Mouse (Mus musculus): ENCODE data around the gene Atp2a1. TPM values are rescaled to one million over a fixed set of nuclear protein-coding genes. Genes with fewer than 3 reads are reported as not detected.

Gene Atp2a1
- polyA plus RNA-seq, 1 experiment: 0.25 TPM

DNA sequence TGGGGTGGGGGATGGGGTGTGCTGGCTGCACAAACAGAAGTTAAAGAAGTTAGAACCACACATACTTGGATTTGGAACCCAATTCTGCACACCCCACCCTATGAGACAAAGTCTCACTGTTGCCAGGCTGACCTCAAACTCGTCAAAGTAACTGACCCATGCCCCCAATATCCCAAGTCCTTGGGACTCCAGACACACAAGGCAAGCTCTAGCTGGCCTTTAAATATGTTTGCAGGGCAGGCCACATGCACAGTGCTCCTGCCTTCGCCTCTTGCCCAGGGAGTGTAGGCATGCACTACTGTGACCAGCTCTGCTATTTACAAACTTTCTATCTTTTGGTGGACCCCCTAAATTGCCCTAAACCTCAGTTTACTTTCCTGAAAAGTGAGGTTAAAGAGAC lies 7.7 kb downstream of the Atp2a1 start:
- TF ChIP-seq POLR2A (IDR thresholded peaks at IDR 0.05; ENCODE audit: borderline replicate concordance, low read depth, low read length): no peak
- no peak for TF ChIP-seq CTCF (IDR thresholded peaks at IDR 0.05; ENCODE audit: low read depth, low read length)
- Histone ChIP-seq H3K4me3 (ENCODE audit: insufficient read depth, low read length) (no peak overlapping the region), H3K4me1 (ENCODE audit: control insufficient read depth, insufficient read depth, low read length) (no peaks in the 10 kb centered on the region), H3K27ac (ENCODE audit: insufficient read depth, low read depth, low read length) (no peak overlapping the region)

DNA sequence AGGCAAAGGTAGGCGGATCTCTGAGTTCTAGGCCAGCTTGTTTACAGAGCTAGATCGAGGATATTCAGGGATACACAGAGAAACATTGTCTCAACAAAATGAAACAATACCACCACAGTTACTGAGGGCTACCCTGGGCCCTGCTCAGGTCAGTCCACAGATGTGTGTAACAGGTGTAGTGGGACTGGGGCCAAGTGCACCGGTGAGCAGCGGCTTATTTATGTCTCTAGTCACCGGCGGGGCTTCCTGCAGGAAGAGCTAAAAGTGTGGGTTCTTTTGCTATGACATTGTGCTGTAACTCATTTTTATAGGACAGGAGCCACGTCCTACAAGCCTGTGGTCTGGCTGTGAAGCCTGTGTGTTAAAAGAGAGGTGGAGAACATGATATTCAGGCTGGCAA lies 9.0 kb downstream of the Atp2a1 start:
- no peaks in the 10 kb centered on the region for H3K4me1 ChIP-seq (ENCODE audit: control insufficient read depth, insufficient read depth, low read length)
- no peak overlapping the region for H3K4me3 ChIP-seq (ENCODE audit: insufficient read depth, low read length)
- TF ChIP-seq POLR2A (IDR thresholded peaks at IDR 0.05; ENCODE audit: borderline replicate concordance, low read depth, low read length) (no peak), CTCF (IDR thresholded peaks at IDR 0.05; ENCODE audit: low read depth, low read length) (no peak)
- H3K27ac ChIP-seq (ENCODE audit: insufficient read depth, low read depth, low read length): no peak overlapping the region

DNA sequence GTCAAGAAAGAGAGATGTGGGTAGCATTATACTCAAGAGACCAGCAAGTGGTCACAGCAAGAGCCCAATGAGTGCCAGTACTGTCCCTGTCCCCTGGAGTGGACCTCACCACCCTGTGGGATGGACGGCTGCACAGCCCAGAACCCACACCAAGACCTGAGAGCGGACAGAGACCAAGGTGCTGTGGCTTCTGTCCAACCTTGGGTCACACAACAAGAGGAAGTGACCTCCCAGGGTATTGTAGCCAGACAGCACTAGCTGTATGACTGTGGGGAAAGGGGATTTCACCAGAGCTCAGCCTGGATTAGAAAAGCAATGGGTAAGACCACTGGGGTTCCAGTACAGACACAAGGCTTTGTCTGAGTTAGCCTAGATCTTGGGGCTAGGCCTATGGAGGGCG lies 10.7 kb downstream of the Atp2a1 start:
- Histone ChIP-seq H3K4me3 (ENCODE audit: insufficient read depth, low read length) (no peak overlapping the region), H3K4me1 (ENCODE audit: control insufficient read depth, insufficient read depth, low read length) (no peaks in the 10 kb centered on the region), H3K27ac (ENCODE audit: insufficient read depth, low read depth, low read length) (no peak overlapping the region)
- no peak for TF ChIP-seq CTCF (IDR thresholded peaks at IDR 0.05; ENCODE audit: low read depth, low read length)

DNA sequence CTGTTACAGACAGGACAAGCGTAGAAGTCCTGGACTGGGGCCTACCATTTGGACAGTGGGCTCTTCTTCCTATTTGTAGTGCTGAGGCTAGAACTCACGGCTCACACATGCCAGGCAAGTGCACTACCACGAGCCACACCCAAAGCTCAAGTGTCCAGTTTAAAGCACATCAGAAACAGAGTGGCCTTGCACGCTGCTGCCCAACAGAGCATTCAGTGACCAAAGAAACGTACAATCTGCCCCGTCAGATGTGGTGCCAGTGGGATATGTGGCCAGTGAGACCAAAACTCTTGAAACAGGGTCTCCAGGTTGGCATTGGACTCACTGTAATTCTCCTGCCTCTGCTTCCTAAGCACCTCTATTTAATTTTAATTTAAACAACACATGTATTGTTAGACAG lies 12.3 kb downstream of the Atp2a1 start:
- H3K27ac ChIP-seq (ENCODE audit: insufficient read depth, low read depth, low read length): no peak overlapping the region
- TF ChIP-seq POLR2A (IDR thresholded peaks at IDR 0.05; ENCODE audit: borderline replicate concordance, low read depth, low read length) (no peak), CTCF (IDR thresholded peaks at IDR 0.05; ENCODE audit: low read depth, low read length) (no peak)
- H3K4me1 ChIP-seq (ENCODE audit: control insufficient read depth, insufficient read depth, low read length): no peaks in the 10 kb centered on the region
- no peak overlapping the region for H3K4me3 ChIP-seq (ENCODE audit: insufficient read depth, low read length)

DNA sequence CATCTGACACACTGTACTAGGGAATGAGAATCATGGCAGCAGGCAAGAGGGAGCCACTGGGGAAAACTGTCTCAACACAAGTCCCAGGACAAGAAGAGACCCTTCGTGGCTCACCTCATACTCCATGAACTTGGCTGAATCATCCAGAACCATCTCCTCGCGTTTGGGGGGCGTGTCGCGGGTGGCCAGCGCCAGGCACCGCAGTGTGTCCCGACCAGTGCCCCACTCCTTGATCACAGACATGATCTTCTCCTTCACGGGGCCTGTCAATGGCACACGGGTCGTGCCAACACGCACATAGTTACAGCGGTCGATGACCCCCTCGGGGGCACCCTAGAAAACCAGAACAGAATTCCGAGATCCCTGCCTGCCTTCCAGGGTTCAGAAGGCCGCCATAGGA lies 12.9 kb downstream of the Atp2a1 start:
- no peak overlapping the region for H3K27ac ChIP-seq (ENCODE audit: insufficient read depth, low read depth, low read length)
- H3K4me3 ChIP-seq (ENCODE audit: insufficient read depth, low read length): no peak overlapping the region
- TF ChIP-seq POLR2A (IDR thresholded peaks at IDR 0.05; ENCODE audit: borderline replicate concordance, low read depth, low read length) (no peak), CTCF (IDR thresholded peaks at IDR 0.05; ENCODE audit: low read depth, low read length) (no peak)
- no peaks in the 10 kb centered on the region for H3K4me1 ChIP-seq (ENCODE audit: control insufficient read depth, insufficient read depth, low read length)

DNA sequence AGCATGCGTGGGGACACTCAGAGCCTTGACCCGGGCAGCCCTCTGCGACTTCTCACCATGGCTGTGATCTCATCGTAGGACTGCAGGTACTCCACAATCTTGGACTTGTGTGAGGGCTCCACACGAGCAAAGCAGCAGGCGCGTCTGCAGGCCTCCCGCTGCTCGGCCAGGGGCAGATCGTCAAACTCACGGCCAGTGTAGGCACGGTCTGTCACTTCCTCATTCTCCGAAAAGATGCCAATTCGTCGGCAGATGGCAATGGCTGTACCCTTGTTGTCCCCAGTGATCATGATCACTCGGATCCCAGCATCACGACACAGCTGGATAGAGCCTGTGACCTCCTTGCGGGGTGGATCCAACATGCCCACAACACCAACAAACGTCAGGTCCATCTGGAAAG lies 14.4 kb downstream of the Atp2a1 start:
- no peak for TF ChIP-seq POLR2A (IDR thresholded peaks at IDR 0.05; ENCODE audit: borderline replicate concordance, low read depth, low read length)
- TF ChIP-seq CTCF (IDR thresholded peaks at IDR 0.05; ENCODE audit: low read depth, low read length): no peak
- H3K27ac ChIP-seq (ENCODE audit: insufficient read depth, low read depth, low read length): no peak overlapping the region
- H3K4me1 ChIP-seq (ENCODE audit: control insufficient read depth, insufficient read depth, low read length): no peaks in the 10 kb centered on the region
- H3K4me3 ChIP-seq (ENCODE audit: insufficient read depth, low read length): no peak overlapping the region

DNA sequence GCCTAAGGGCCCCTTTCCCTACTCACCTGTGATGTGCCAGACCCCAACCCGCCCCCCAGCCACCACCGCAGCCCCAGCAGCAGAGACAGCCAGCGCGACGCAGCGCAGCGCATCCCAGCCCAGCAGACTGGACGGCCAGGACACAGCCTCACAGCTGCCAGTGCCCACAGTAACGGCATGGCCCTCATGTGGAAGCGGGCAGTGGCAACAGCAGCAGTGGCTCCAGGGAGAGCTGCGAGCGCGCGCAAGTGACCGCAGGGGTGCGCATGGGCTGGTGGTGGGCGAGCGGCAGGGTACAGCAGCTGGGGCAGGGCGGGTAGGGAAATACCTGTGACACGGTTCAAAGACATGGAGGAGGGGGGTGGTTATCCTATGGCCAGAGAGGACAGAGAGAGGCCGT lies 16.7 kb downstream of the Atp2a1 start:
- no peak overlapping the region for H3K4me3 ChIP-seq (ENCODE audit: insufficient read depth, low read length)
- TF ChIP-seq POLR2A (IDR thresholded peaks at IDR 0.05; ENCODE audit: borderline replicate concordance, low read depth, low read length): no peak
- no peak for TF ChIP-seq CTCF (IDR thresholded peaks at IDR 0.05; ENCODE audit: low read depth, low read length)

DNA sequence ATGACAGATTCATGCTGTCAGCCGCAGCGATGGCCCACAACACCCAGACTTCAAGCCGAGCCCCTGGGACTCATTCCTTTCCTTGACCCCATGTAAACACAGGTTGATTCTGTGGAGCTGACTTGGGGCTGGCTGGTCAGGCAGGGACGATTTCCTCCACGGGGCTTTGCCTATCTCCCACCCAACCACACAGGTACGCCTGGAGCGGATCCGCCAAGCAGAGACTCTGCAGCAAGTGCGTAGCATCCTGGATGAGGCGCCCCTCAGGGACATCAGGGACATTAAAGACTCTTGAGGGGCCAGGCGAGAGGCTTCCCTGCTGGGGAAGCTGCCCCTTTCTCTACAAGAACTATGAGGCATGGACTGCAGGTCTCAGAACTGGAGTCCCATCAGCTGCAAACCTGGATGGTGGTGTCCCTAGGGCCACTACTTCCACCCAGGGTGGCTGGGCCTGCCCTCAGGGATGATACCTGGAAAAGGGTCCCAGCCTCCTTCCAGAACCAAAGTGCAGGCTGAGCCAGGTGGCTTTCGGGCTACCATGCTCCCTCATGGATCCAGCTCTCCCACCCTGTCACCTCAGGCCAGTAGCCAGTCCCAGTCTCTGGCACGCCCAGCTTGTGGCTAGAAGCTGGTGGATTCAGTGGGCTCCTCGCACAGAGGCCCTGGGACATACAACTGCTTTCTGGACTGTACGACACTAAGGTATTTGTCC lies 17.6 kb downstream of the Atp2a1 start:
- Histone ChIP-seq H3K4me3 (ENCODE audit: insufficient read depth, low read length) (no peak overlapping the region), H3K27ac (ENCODE audit: insufficient read depth, low read depth, low read length) (no peak overlapping the region), H3K4me1 (ENCODE audit: control insufficient read depth, insufficient read depth, low read length) (no peaks in the 10 kb centered on the region)
- TF ChIP-seq POLR2A (IDR thresholded peaks at IDR 0.05; ENCODE audit: borderline replicate concordance, low read depth, low read length) (no peak), CTCF (IDR thresholded peaks at IDR 0.05; ENCODE audit: low read depth, low read length) (no peak)

More for the DNA sequence above, 16.7 kb downstream of the Atp2a1 start:
- H3K4me1 ChIP-seq (ENCODE audit: control insufficient read depth, insufficient read depth, low read length): no peaks in the 10 kb centered on the region
- no peak overlapping the region for H3K27ac ChIP-seq (ENCODE audit: insufficient read depth, low read depth, low read length)

DNA sequence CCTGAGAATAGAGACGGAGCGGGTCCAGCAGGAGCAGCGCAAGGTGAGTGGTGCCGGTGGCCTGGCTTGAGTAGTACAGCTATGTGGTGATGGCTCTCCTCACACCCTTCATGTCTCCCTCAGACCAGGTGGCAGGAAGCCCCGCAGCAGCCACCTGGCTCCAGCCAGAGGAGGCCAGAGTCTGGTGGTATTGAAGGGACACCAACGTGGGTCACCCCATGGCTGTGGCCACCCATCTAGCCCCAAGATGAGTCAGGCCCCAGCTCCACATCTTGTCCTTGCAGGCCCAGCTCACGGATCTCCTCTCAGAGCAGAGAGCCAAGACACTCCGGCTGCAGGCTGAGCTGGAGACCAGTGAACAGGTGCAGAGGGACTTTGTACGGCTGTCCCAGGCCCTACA lies 18.4 kb downstream of the Atp2a1 start:
- Histone ChIP-seq H3K4me3 (ENCODE audit: insufficient read depth, low read length) (no peak overlapping the region), H3K27ac (ENCODE audit: insufficient read depth, low read depth, low read length) (no peak overlapping the region), H3K4me1 (ENCODE audit: control insufficient read depth, insufficient read depth, low read length) (no peaks in the 10 kb centered on the region)
- TF ChIP-seq CTCF (IDR thresholded peaks at IDR 0.05; ENCODE audit: low read depth, low read length) (no peak), POLR2A (IDR thresholded peaks at IDR 0.05; ENCODE audit: borderline replicate concordance, low read depth, low read length) (no peak)

DNA sequence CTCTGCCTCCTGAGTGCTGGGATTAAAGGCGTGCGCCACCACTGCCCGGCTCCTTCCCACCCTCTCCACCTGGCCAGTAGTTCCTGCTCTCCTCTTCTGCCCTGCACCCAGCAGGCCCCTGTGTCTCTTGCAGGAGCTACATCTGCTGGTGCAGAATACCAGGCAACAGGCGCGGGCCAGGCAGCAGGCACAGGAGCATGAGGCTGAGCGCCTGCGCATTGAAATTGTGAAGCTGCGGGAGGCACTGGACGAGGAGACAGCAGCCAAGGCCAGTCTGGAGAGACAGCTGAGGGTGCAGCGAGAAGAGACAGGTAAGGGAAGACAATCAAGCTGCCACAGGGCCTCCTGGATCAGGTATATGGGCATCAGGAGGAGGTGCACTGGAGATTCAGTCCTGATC lies 18.9 kb downstream of the Atp2a1 start:
- no peak for TF ChIP-seq CTCF (IDR thresholded peaks at IDR 0.05; ENCODE audit: low read depth, low read length)
- no peak for TF ChIP-seq POLR2A (IDR thresholded peaks at IDR 0.05; ENCODE audit: borderline replicate concordance, low read depth, low read length)
- no peaks in the 10 kb centered on the region for H3K4me1 ChIP-seq (ENCODE audit: control insufficient read depth, insufficient read depth, low read length)
- no peak overlapping the region for H3K27ac ChIP-seq (ENCODE audit: insufficient read depth, low read depth, low read length)
- H3K4me3 ChIP-seq (ENCODE audit: insufficient read depth, low read length): no peak overlapping the region

DNA sequence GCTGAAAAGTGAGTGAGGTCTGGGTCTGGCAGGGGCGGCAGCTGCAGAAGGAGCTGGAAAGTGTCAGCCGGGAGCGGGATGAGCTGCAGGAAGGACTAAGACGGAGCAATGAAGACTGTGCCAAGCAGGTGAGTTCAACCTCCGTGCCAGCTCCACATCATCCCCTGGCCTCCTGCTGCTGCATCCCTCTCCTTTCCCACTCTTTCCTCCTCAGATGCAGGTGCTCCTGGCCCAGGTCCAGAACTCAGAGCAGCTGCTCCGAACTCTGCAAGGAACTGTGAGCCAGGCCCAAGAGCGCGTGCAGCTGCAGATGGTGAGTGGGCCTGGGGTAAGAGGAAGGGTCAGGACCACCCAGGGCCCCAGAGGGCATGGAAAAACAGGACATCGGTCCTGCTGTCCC lies 22.8 kb downstream of the Atp2a1 start:
- H3K4me3 ChIP-seq (ENCODE audit: insufficient read depth, low read length): no peak overlapping the region
- TF ChIP-seq POLR2A (IDR thresholded peaks at IDR 0.05; ENCODE audit: borderline replicate concordance, low read depth, low read length) (no peak), CTCF (IDR thresholded peaks at IDR 0.05; ENCODE audit: low read depth, low read length) (no peak)

More for the DNA sequence above, 22.8 kb downstream of the Atp2a1 start:
- Histone ChIP-seq H3K4me1 (ENCODE audit: control insufficient read depth, insufficient read depth, low read length) (no peaks in the 10 kb centered on the region), H3K27ac (ENCODE audit: insufficient read depth, low read depth, low read length) (no peak overlapping the region)
